In genomic region chr9:56868292-56868691, GRCm38 (mm10) we compare ENCODE assay signal across 9 mouse cellular contexts. TPM values are rescaled to one million over a fixed set of nuclear protein-coding genes. Genes with fewer than 3 reads are reported as not detected.
A peak's percentile ranks its signal among the peaks of the same experiment; 100 is the strongest.
DNase-seq lines count a peak whose midpoint lies in the region; ATAC-seq lines count a peak whose summit lies in the region.
"Had no signal": no experiment of that assay in that cellular context is flagged by ENCODE, and none has a peak within 500 bp of the region (broad histone marks: within the 10 kb centered on the region; RNA-seq: fewer than 3 reads in every experiment).

No protein-coding gene starts in this region.

- H3K9me3 ChIP-seq in neural tube, embryonic 15.5 days (replicated peaks): no peaks in the 10 kb centered on the region

- H3K36me3 ChIP-seq in neural tube, embryonic 15.5 days: no peaks in the 10 kb centered on the region

- intact Hi-C loops in heart, postnatal 14 days (cut with DNase I): no loop called here
- intact Hi-C loops in left cerebral cortex, postnatal 36 days (cut with DNase I): no loop called here
- intact Hi-C loops in gastrocnemius, postnatal 36 days (cut with DNase I): no loop called here

- H3K27ac ChIP-seq in neural tube, embryonic 15.5 days (replicated peaks): peak overlapping the region; percentile 68

- peak; percentile 83 for ATAC-seq in neural tube, embryonic 15.5 days (ENCODE audit: low FRiP score)

- peak overlapping the region; percentile 46 for H3K4me2 ChIP-seq in neural tube, embryonic 15.5 days

- peaks cover 47% of the 10 kb centered on the region for H3K4me1 ChIP-seq in neural tube, embryonic 15.5 days

- whole genome bisulfite sequencing in neural tube, embryonic 15.5 days: 34% methylated on average over 6 of the region's 6 CpGs

- peaks cover 29% of the 10 kb centered on the region for H3K27me3 ChIP-seq in neural tube, embryonic 15.5 days (replicated peaks)

- no peak overlapping the region for H3K4me3 ChIP-seq in neural tube, embryonic 15.5 days (replicated peaks)

- peak; percentile 81 to 89 for DNase-seq in frontal cortex, postnatal 10 days (ENCODE audit: low spot score in 2 of 2)
- no peak for DNase-seq in frontal cortex, postnatal 25 days (ENCODE audit: low spot score in 2 of 2)
- peak; percentile 70 for DNase-seq in brain, adult 2 months (ENCODE audit: low read depth, low spot score)
- DNase-seq in heart, postnatal 14 days: peak; percentile 58 to 60
- peak; percentile 55 to 67 for DNase-seq in left cerebral cortex, postnatal 36 days (ENCODE audit: low spot score in 2 of 2)
- no peak for DNase-seq in thymus, postnatal 0 days (ENCODE audit: low spot score)
- DNase-seq in gastrocnemius, postnatal 36 days: no peak

- no peak overlapping the region for H3K9ac ChIP-seq in neural tube, embryonic 15.5 days (replicated peaks)

RNA-seq across cellular contexts. Expression of gene Cspg4, which starts 3.5 kb away (rescaled TPM):
- total RNA-seq in heart, postnatal 14 days (2021): 10 to 100 TPM; 26.1 to 28.4 TPM
- 10 to 100 TPM; 15.0 to 19.6 TPM for total RNA-seq in left cerebral cortex, postnatal 36 days (2021)
- polyA plus RNA-seq in neural tube, embryonic 15.5 days (2015; fragmentation: Nextera tagmentation; extraction: Ambion mirVana): 10.5 and 13.1 TPM in 2 replicates
- 0.91 and 1.4 TPM in 2 replicates for polyA plus RNA-seq in thymus, postnatal 0 days (2015; fragmentation: Nextera tagmentation; extraction: Ambion mirVana)
- 1 to 10 TPM; 5.7 to 8.2 TPM for total RNA-seq in gastrocnemius, postnatal 36 days (2021)
- total RNA-seq: common myeloid progenitor, adult 5-6 weeks had no signal

RNA-seq across cellular contexts. Expression of gene Odf3l1, which starts 3.8 kb away (rescaled TPM):
- total RNA-seq in heart, postnatal 14 days (2021): not detected
- not detected for total RNA-seq in left cerebral cortex, postnatal 36 days (2021)
- 0.28 and 0.40 TPM in 2 replicates for polyA plus RNA-seq in neural tube, embryonic 15.5 days (2015; fragmentation: Nextera tagmentation; extraction: Ambion mirVana)
- polyA plus RNA-seq in thymus, postnatal 0 days (2015; fragmentation: Nextera tagmentation; extraction: Ambion mirVana): 0.13 TPM in 1 of 2 replicates, not detected in the other
- total RNA-seq in gastrocnemius, postnatal 36 days (2021): not detected
- total RNA-seq: common myeloid progenitor, adult 5-6 weeks had no signal

RNA-seq across cellular contexts. Expression of gene Snx33, which starts 59.9 kb away (rescaled TPM):
- 10 to 100 TPM in 1 of 2 experiments, 1 to 10 TPM in 1; 9.9 to 11.7 TPM for total RNA-seq in heart, postnatal 14 days (2021)
- 1 to 10 TPM; 6.9 to 7.9 TPM for total RNA-seq in left cerebral cortex, postnatal 36 days (2021)
- 2.2 and 3.2 TPM in 2 replicates for polyA plus RNA-seq in neural tube, embryonic 15.5 days (2015; fragmentation: Nextera tagmentation; extraction: Ambion mirVana)
- polyA plus RNA-seq in thymus, postnatal 0 days (2015; fragmentation: Nextera tagmentation; extraction: Ambion mirVana): 4.7 and 5.1 TPM in 2 replicates
- total RNA-seq in gastrocnemius, postnatal 36 days (2021): 1 to 10 TPM; 3.9 to 4.0 TPM

Comparison
In these comparisons a context has a peak if more than half of its experiments do, and no peak if none do; other contexts are left out.
1. DNase-seq: peak in frontal cortex, postnatal 10 days (2 of 2), brain, adult 2 months (single experiment), heart, postnatal 14 days (2 of 2) and left cerebral cortex, postnatal 36 days (2 of 2); none in frontal cortex, postnatal 25 days (0 of 2), thymus, postnatal 0 days (single experiment) and gastrocnemius, postnatal 36 days (0 of 2).